Mouse (Mus musculus) T-cell, adult 2 months (primary cell): ENCODE results near the gene Gm49361.
"Not testable (repeated sequence)": the region's sequence is repeated elsewhere in the genome, so short reads cannot be mapped to it uniquely, and the experiment has no call there.

Experiments
- DNase-seq: peaks from one replicate; pipeline ENCODE4 v3.0.0; 2022; ENCODE audit warnings: low spot score

Gene Gm49361

GRCm38 (mm10) chr14:57690681-57691080 lies 55.2 kb downstream of the Gm49361 start:
- no peak for DNase-seq

GRCm38 (mm10) chr14:57688066-57688465 lies 57.8 kb downstream of the Gm49361 start:
- not testable (repeated sequence) for DNase-seq

GRCm38 (mm10) chr14:57687441-57687840 lies 58.5 kb downstream of the Gm49361 start:
- no peak for DNase-seq

- no peak for DNase-seq
These were observed 59.3 kb downstream of the Gm49361 start for GRCm38 (mm10) chr14:57686647-57687046.

- peak; percentile 62 for DNase-seq
These were observed 61.3 kb downstream of the Gm49361 start for GRCm38 (mm10) chr14:57684579-57684978.

- no peak for DNase-seq
These were observed 63.2 kb downstream of the Gm49361 start for GRCm38 (mm10) chr14:57682751-57683150.

- peak; percentile 74 for DNase-seq
These were observed 65.9 kb downstream of the Gm49361 start for GRCm38 (mm10) chr14:57679958-57680535.

- no peak for DNase-seq
These were observed 66.4 kb downstream of the Gm49361 start for GRCm38 (mm10) chr14:57679523-57679922.

GRCm38 (mm10) chr14:57675481-57675880 lies 70.4 kb downstream of the Gm49361 start:
- no peak for DNase-seq

- no peak for DNase-seq
These were observed 80.3 kb downstream of the Gm49361 start for GRCm38 (mm10) chr14:57665628-57665950.

- DNase-seq = peak; percentile 84
These were observed 80.9 kb downstream of the Gm49361 start, which contains the start of gene Xpo4 for GRCm38 (mm10) chr14:57664822-57665627. Xpo4 (minus strand) TSS chr14:57665430.

- peak; percentile 5 for DNase-seq
These were observed 81.5 kb downstream of the Gm49361 start for GRCm38 (mm10) chr14:57664311-57664821.

- DNase-seq = no peak
These were observed 82.3 kb downstream of the Gm49361 start for GRCm38 (mm10) chr14:57663630-57664029.

- DNase-seq = peak; percentile 1
These were observed 87.6 kb downstream of the Gm49361 start for GRCm38 (mm10) chr14:57658301-57658700.

- DNase-seq = no peak
These were observed 88.4 kb downstream of the Gm49361 start for GRCm38 (mm10) chr14:57657500-57657899.

GRCm38 (mm10) chr14:57656519-57656918 lies 89.4 kb downstream of the Gm49361 start:
- not testable (repeated sequence) for DNase-seq

GRCm38 (mm10) chr14:57649501-57649900 lies 96.4 kb downstream of the Gm49361 start:
- no peak for DNase-seq

- no peak for DNase-seq
These were observed 99.7 kb downstream of the Gm49361 start for GRCm38 (mm10) chr14:57646155-57646554.

- DNase-seq = no peak
These were observed 106.8 kb downstream of the Gm49361 start for GRCm38 (mm10) chr14:57639153-57639552.

- no peak for DNase-seq
These were observed 111.8 kb downstream of the Gm49361 start for GRCm38 (mm10) chr14:57634141-57634540.

- no peak for DNase-seq
These were observed 116.3 kb downstream of the Gm49361 start for GRCm38 (mm10) chr14:57629595-57629994.

GRCm38 (mm10) chr14:57622934-57623333 lies 123.0 kb downstream of the Gm49361 start:
- DNase-seq = no peak

- no peak for DNase-seq
These were observed 124.2 kb downstream of the Gm49361 start for GRCm38 (mm10) chr14:57621699-57622098.
